In the genomic region with DNA sequence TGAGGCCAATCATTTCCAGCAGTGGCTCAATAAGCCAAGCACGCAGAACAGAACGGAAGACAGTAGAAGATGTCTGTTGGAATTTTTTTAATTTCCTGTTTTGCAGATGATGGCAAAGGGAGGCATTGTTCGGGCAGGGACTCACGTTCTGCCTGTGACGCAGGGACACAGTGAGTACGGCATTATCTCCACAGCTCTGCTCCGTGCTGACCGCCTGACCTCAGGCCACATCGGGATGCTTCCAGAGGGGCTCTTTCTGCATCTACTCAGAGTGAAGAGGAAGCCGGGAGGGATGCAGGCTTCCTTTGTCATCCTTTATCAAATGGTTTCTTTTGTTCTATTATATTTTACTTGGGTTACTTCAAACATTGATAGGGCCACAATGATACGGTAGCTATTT, we compare ENCODE assay signal across 26 mouse cellular contexts. TPM values are rescaled to one million over a fixed set of nuclear protein-coding genes. Genes with fewer than 3 reads are reported as not detected.
"Had no signal": no experiment of that assay in that cellular context is flagged by ENCODE, and none has a peak within 500 bp of the region (broad histone marks: within the 10 kb centered on the region; RNA-seq: fewer than 3 reads in every experiment).

No protein-coding gene starts in this region.

- H3K4me1 ChIP-seq: heart, embryonic 13.5 days; hindbrain, embryonic 13.5 days; hindbrain, embryonic 15.5 days; kidney, embryonic 15.5 days; limb, embryonic 13.5 days; limb, embryonic 15.5 days; liver, embryonic 13.5 days had no signal

- H3K36me3 ChIP-seq: heart, embryonic 10.5 days; heart, embryonic 13.5 days; hindbrain, embryonic 13.5 days; hindbrain, embryonic 15.5 days; kidney, embryonic 15.5 days; limb, embryonic 13.5 days; limb, embryonic 15.5 days; liver, embryonic 13.5 days had no signal

- H3K9me3 ChIP-seq: heart, embryonic 10.5 days; heart, embryonic 13.5 days; hindbrain, embryonic 13.5 days; hindbrain, embryonic 15.5 days; kidney, embryonic 15.5 days; limb, embryonic 13.5 days; limb, embryonic 15.5 days; liver, embryonic 13.5 days had no signal

- H3K4me3 ChIP-seq: heart, adult 2 months; heart, embryonic 10.5 days; heart, embryonic 13.5 days; hindbrain, embryonic 13.5 days; hindbrain, embryonic 15.5 days; kidney, embryonic 15.5 days; limb, embryonic 13.5 days; limb, embryonic 15.5 days; liver, embryonic 13.5 days had no signal

- ATAC-seq: hindbrain, postnatal 0 days; intestine, embryonic 16.5 days had no signal

- H3K4me2 ChIP-seq: heart, embryonic 13.5 days; hindbrain, embryonic 13.5 days; hindbrain, embryonic 15.5 days; kidney, embryonic 15.5 days; limb, embryonic 13.5 days; limb, embryonic 15.5 days; liver, embryonic 13.5 days had no signal

- DNase-seq: gastrocnemius, postnatal 14 days; gastrocnemius, postnatal 36 days; heart, adult 2 months; heart, postnatal 14 days; heart, postnatal 36 days; kidney, adult 11 months; kidney, adult 2 months; kidney, adult 9 months; kidney, postnatal 14 days; kidney, postnatal 36 days; layer of hippocampus, adult 9-11 months; layer of hippocampus, postnatal 36 days; left cerebral cortex, postnatal 4 days; liver, embryonic 13.5 days; lung, adult 18-20 months had no signal

- H3K27me3 ChIP-seq: heart, embryonic 13.5 days; hindbrain, embryonic 13.5 days; hindbrain, embryonic 15.5 days; kidney, embryonic 15.5 days; limb, embryonic 13.5 days; limb, embryonic 15.5 days; liver, embryonic 13.5 days had no signal

- H3K27ac ChIP-seq: heart, adult 2 months; heart, embryonic 10.5 days; heart, embryonic 13.5 days; hindbrain, embryonic 13.5 days; hindbrain, embryonic 15.5 days; hindbrain, postnatal 0 days; kidney, embryonic 15.5 days; kidney, postnatal 0 days; limb, embryonic 13.5 days; limb, embryonic 15.5 days; liver, embryonic 13.5 days had no signal

- H3K9ac ChIP-seq: heart, embryonic 13.5 days; hindbrain, embryonic 13.5 days; hindbrain, embryonic 15.5 days; kidney, embryonic 15.5 days; limb, embryonic 13.5 days; limb, embryonic 15.5 days; liver, embryonic 13.5 days had no signal

RNA-seq across cellular contexts. Expression of a gene that starts 13.3 kb away (rescaled TPM):
- polyA plus RNA-seq: gonadal fat pad, adult 2 months had no signal
